Mouse (Mus musculus): ENCODE measurements around the gene Ppan. TPM values are rescaled to one million over a fixed set of nuclear protein-coding genes. Genes with fewer than 3 reads are reported as not detected.

Gene Ppan
- total RNA-seq, 2 experiments from 2014 or later, result 23.5 to 25.5 TPM

DNA sequence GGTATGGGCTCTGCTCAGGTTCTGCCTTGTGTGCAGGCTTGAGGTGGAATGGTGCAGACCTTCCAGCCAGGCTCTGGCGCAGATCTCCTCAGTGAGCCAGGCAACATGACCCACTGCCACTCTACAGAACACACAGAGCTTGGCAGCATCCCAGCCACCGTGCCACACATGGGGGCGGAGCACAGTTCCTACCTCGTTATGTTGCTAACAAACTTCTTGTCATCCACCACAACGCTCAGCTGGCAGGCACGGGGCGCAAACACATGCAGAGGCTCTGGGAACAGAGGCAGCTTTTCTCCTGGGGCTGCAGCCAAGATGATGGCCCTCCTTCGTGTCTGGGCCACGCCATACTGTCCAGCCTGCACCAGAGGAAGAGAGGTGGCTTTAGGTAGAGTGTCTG lies 22.0 kb downstream of the Ppan start:
- DNase-seq (ENCODE audit: extremely low spot score in 1 of 2, low spot score in 1 of 2), result no peak

- no peak for DNase-seq (ENCODE audit: extremely low spot score in 1 of 2, low spot score in 1 of 2)
These were observed 28.2 kb downstream of the Ppan start for GRCm38 (mm10) chr9:20916160-20916559.

GRCm38 (mm10) chr9:20923258-20923657 lies 35.3 kb downstream of the Ppan start:
- DNase-seq (ENCODE audit: extremely low spot score in 1 of 2, low spot score in 1 of 2), result no peak

Small RNA genes lying within 50 kb of the gene (microRNA-seq; reads per million reads assigned to microRNA genes)
- 0.80 to 0.92 reads per million in 2 experiments for gene Mir7081

Other genes starting within 250 kb of the Ppan start
- gene Ubl5, start 245.3 kb upstream of the Ppan start, total RNA-seq (2021), result 100 to 1,000 TPM; 307 to 354 TPM
- 10 to 100 TPM; 14.7 to 23.3 TPM for gene Fbxl12, start 243.4 kb upstream of the Ppan start, total RNA-seq (2021)
- gene Pin1, start 236.1 kb upstream of the Ppan start, total RNA-seq (2021), result 10 to 100 TPM; 31.6 to 35.8 TPM
- gene Olfm2, start 141.8 kb upstream of the Ppan start, total RNA-seq (2021), result 10 to 100 TPM; 52.6 to 54.3 TPM
- gene Col5a3, start 73.1 kb upstream of the Ppan start, total RNA-seq (2021), result 1 to 10 TPM; 1.2 to 2.5 TPM
- gene Rdh8, start 69.7 kb upstream of the Ppan start, total RNA-seq (2021), result not detected
- 10 to 100 TPM; 50.7 to 77.1 TPM for gene A230050P20Rik, start 19.5 kb upstream of the Ppan start, total RNA-seq (2021)
- 10 to 100 TPM; 10.5 to 11.4 TPM for gene Angptl6, start 8.4 kb upstream of the Ppan start, total RNA-seq (2021)
- gene Eif3g, start 10.4 kb downstream of the Ppan start, total RNA-seq (2021), result 100 to 1,000 TPM; 118 to 122 TPM
- 10 to 100 TPM; 34.6 to 36.3 TPM for gene Dnmt1, start 71.7 kb downstream of the Ppan start, total RNA-seq (2021)
- 1 to 10 TPM; 2.5 to 3.6 TPM for gene S1pr2, start 88.6 kb downstream of the Ppan start, total RNA-seq (2021)
- 10 to 100 TPM; 60.1 to 62.4 TPM for gene Mrpl4, start 114.6 kb downstream of the Ppan start, total RNA-seq (2021)
- 1 to 10 TPM; 2.1 to 2.7 TPM for gene Icam1, start 127.8 kb downstream of the Ppan start, total RNA-seq (2021)
- under 1 TPM; 0.84 to 0.87 TPM for gene Icam4, start 141.2 kb downstream of the Ppan start, total RNA-seq (2021)
- 100 to 1,000 TPM; 389 to 394 TPM for gene Icam5, start 143.9 kb downstream of the Ppan start, total RNA-seq (2021)
- gene Zglp1, start 178.9 kb downstream of the Ppan start, total RNA-seq (2021), result under 1 TPM in 1 of 2 experiments, not detected in 1; 0.94 TPM
- 1 to 10 TPM; 1.1 to 1.3 TPM for gene Gm49373, start 184.9 kb downstream of the Ppan start, total RNA-seq (2021)
- gene Fdx1l, start 185.4 kb downstream of the Ppan start, total RNA-seq (2021), result 10 to 100 TPM; 67.2 to 68.2 TPM
- 1 to 10 TPM; 2.4 to 2.7 TPM for gene Gm38431, start 203.8 kb downstream of the Ppan start, total RNA-seq (2021)
- gene Raver1, start 203.8 kb downstream of the Ppan start, total RNA-seq (2021), result 10 to 100 TPM; 28.4 to 34.7 TPM
- gene Tyk2, start 243.1 kb downstream of the Ppan start, total RNA-seq (2021), result 10 to 100 TPM; 12.7 to 16.4 TPM